Mouse (Mus musculus): ENCODE measurements around the gene Gng12. TPM values are rescaled to one million over a fixed set of nuclear protein-coding genes. Genes with fewer than 3 reads are reported as not detected.

Gene Gng12
- polyA plus RNA-seq, 1 experiment = 246 TPM

DNA sequence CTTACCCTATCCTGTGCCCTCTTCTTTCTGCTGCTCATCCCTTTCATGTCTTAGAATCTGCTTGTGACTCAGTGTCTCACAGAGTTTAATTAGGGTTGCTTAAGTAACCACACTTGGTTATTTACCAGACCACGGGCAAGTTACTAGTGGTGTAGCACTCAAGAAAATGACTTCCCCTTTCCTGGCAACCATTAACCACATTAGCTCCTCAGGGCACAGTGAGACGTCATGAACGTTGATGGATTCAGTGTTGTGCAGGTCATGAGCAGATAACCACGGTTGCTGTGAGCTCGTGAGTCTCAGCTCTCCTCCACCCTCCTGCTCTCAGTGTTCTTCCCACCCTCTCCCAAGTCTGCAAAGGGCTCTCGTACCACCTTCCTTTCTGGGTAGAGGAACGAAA, 33.5 kb downstream of the Gng12 start:
- TF ChIP-seq CTCF (IDR thresholded peaks at IDR 0.05; ENCODE audit: borderline replicate concordance, insufficient read depth, low read length) (no peak), POLR2A (IDR thresholded peaks at IDR 0.05; ENCODE audit: low read depth, low read length) (no peak)
- H3K4me1 ChIP-seq (ENCODE audit: control insufficient read depth, insufficient read depth, low read length) = peaks cover 4% of the 10 kb centered on the region; the same call in 1 of the 2 replicates
- no peak overlapping the region for H3K4me3 ChIP-seq (ENCODE audit: insufficient read depth, low read length)
- no peak overlapping the region for H3K27ac ChIP-seq (ENCODE audit: insufficient read depth, low read length)

GRCm38 (mm10) chr6:66932206-66932819, 36.1 kb downstream of the Gng12 start:
- H3K4me1 ChIP-seq (ENCODE audit: control insufficient read depth, insufficient read depth, low read length) = no peaks in the 10 kb centered on the region
- H3K27ac ChIP-seq (ENCODE audit: insufficient read depth, low read length) = no peak overlapping the region
- TF ChIP-seq POLR2A (IDR thresholded peaks at IDR 0.05; ENCODE audit: low read depth, low read length) (no peak), CTCF (IDR thresholded peaks at IDR 0.05; ENCODE audit: borderline replicate concordance, insufficient read depth, low read length) (no peak)
- no peak overlapping the region for H3K4me3 ChIP-seq (ENCODE audit: insufficient read depth, low read length)

DNA sequence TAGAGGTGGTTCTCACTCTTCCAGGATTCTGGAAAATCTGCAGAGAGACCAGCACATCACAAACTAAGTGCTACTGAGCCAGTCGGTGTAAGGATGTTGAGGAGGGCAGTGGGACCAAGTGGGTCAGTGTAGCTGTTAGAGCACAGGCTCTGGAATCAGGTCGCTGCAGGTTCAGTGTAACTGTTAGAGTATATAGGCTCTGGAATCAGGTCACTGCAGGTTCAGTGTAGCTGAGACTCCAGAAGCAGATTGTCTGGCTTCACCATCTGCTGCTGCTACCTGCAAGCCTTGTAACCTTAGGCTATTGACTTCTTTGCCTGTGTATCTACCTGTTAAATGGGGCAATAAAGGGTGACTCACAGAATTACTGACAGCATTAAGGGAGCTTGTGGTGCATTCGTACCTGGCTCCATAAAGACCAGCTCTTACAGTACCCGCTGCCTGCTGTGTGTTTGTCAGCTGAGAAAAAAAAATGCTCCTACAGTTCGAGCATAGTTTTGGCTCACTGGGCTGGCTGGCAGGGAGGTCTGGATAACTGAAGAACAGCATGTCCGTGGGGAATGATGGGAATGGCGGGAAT, 44.5 kb downstream of the Gng12 start:
- Histone ChIP-seq H3K4me1 (ENCODE audit: control insufficient read depth, insufficient read depth, low read length) (peaks cover 29% of the 10 kb centered on the region), H3K27ac (ENCODE audit: insufficient read depth, low read length) (no peak overlapping the region), H3K4me3 (ENCODE audit: insufficient read depth, low read length) (no peak overlapping the region)
- no peak for TF ChIP-seq POLR2A (IDR thresholded peaks at IDR 0.05; ENCODE audit: low read depth, low read length)
- TF ChIP-seq CTCF (IDR thresholded peaks at IDR 0.05; ENCODE audit: borderline replicate concordance, insufficient read depth, low read length) = no peak

- TF ChIP-seq CTCF (IDR thresholded peaks at IDR 0.05; ENCODE audit: borderline replicate concordance, insufficient read depth, low read length) (no peak), POLR2A (IDR thresholded peaks at IDR 0.05; ENCODE audit: low read depth, low read length) (no peak)
- Histone ChIP-seq H3K4me3 (ENCODE audit: insufficient read depth, low read length) (no peak overlapping the region), H3K27ac (ENCODE audit: insufficient read depth, low read length) (peak overlapping the region; percentile 4; the same call in 1 of the 2 replicates), H3K4me1 (ENCODE audit: control insufficient read depth, insufficient read depth, low read length) (peaks cover 29% of the 10 kb centered on the region)
These were observed 45.6 kb downstream of the Gng12 start for GRCm38 (mm10) chr6:66941792-66942191.

GRCm38 (mm10) chr6:66942826-66943225, 46.6 kb downstream of the Gng12 start:
- H3K4me3 ChIP-seq (ENCODE audit: insufficient read depth, low read length) = no peak overlapping the region
- TF ChIP-seq CTCF (IDR thresholded peaks at IDR 0.05; ENCODE audit: borderline replicate concordance, insufficient read depth, low read length) (no peak), POLR2A (IDR thresholded peaks at IDR 0.05; ENCODE audit: low read depth, low read length) (no peak)
- peaks cover 29% of the 10 kb centered on the region for H3K4me1 ChIP-seq (ENCODE audit: control insufficient read depth, insufficient read depth, low read length)
- peak overlapping the region; percentile 98 for H3K27ac ChIP-seq (ENCODE audit: insufficient read depth, low read length)

DNA sequence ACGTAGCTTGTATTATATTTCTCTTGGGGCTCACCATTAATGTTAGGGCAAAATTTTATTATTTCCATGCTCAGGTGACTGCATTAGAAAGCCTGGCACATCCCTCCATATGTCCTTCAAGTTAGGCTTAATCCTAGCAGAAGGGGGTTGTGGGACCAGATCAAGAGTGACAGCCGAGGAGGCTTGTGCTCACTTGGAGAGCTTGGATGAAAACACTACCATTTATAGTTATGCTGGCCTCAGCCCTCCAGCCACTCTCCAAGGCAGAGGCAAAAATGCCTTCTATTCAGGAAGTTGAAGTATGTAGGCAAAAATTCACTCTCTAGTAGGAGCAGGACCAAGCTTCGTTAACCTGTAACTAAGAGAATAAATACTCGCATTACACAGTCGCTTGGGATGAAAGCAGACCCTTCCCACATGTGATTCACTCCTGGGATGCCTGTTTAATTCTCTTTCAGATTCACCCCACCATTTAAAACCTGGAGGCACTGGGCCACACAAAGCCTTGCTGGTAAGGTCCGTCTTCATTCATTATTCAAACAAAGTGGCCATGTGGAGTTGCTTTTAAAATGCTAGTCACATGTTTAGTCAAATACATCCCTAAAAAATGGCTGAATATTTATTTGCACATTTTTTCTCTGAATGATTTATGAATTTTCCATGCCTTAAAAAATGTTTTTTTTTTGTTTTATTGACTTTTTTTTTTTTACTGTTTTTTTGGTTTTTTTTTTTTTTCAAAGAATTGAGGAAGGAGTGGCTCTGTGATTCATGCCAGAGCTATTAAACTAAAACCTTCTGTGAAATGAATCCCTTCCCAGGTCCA, 47.4 kb downstream of the Gng12 start:
- TF ChIP-seq CTCF (IDR thresholded peaks at IDR 0.05; ENCODE audit: borderline replicate concordance, insufficient read depth, low read length) (no peak), POLR2A (IDR thresholded peaks at IDR 0.05; ENCODE audit: low read depth, low read length) (no peak)
- Histone ChIP-seq H3K27ac (ENCODE audit: insufficient read depth, low read length) (peak overlapping the region; percentile 98), H3K4me3 (ENCODE audit: insufficient read depth, low read length) (no peak overlapping the region), H3K4me1 (ENCODE audit: control insufficient read depth, insufficient read depth, low read length) (peaks cover 29% of the 10 kb centered on the region)

DNA sequence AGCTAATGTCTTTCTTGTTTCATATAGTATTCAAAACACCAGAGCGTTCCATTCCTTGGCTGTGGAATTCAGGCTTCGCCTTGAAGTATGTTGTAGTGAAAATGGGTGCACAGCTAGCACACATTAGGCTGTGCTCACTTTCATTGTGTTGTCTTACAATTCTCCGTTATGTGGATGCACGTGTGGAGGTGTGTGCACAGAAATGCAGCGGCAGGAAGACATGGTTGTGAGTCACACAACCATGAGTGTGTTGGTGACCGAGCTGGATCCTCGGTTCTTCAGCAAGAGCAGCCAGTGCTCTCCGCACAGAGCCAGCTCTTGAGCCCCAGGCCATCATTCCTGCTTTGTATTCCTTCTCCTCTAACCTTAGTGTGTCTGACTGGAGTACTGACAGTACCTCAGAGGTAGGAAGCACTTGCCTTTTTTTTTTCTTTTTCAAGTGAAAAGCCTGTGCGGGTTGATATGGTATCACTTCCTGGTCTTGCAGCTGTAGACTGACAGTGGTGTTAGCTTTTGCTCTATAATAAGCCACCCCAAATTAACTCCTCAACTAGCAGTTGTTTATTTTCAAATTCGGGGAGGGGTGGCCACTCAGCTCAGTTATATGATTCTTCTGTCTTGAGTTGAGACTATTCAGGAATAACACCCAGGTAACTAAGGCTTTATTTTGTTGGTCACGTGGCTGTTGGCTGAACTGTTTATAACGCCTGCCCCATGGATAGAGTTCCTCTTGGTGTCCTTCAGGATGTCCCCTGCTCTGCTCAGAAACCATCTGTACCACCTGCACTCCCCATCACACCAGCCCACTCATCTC, 48.2 kb downstream of the Gng12 start:
- TF ChIP-seq CTCF (IDR thresholded peaks at IDR 0.05; ENCODE audit: borderline replicate concordance, insufficient read depth, low read length) (no peak), POLR2A (IDR thresholded peaks at IDR 0.05; ENCODE audit: low read depth, low read length) (no peak)

GRCm38 (mm10) chr6:66945004-66945356, 48.8 kb downstream of the Gng12 start:
- Histone ChIP-seq H3K4me1 (ENCODE audit: control insufficient read depth, insufficient read depth, low read length) (peaks cover 29% of the 10 kb centered on the region), H3K4me3 (ENCODE audit: insufficient read depth, low read length) (no peak overlapping the region), H3K27ac (ENCODE audit: insufficient read depth, low read length) (peak overlapping the region; percentile 69)
- no peak for TF ChIP-seq POLR2A (IDR thresholded peaks at IDR 0.05; ENCODE audit: low read depth, low read length)
- TF ChIP-seq CTCF (IDR thresholded peaks at IDR 0.05; ENCODE audit: borderline replicate concordance, insufficient read depth, low read length) = no peak

More for the DNA sequence above, 48.2 kb downstream of the Gng12 start:
- Histone ChIP-seq H3K27ac (ENCODE audit: insufficient read depth, low read length) (peak overlapping the region; percentile 69), H3K4me1 (ENCODE audit: control insufficient read depth, insufficient read depth, low read length) (peaks cover 29% of the 10 kb centered on the region), H3K4me3 (ENCODE audit: insufficient read depth, low read length) (no peak overlapping the region)

DNA sequence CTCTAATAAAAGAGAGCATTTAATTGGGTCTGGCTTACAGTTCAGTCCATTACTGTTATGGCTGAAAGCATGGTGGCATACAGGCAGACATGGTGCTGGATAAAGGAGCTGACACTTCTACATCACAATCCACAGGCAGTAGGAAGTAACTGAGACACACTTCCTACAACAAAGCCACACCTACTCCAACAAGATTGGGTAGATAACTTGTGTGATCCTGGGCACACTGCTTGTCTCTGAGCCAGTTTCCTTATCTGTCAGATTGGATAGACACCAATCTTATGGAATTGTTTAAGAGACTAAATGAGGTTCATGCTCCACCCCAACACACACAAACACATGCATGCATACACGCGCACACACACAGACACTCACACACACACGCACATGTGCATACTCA, 51.9 kb downstream of the Gng12 start:
- Histone ChIP-seq H3K4me1 (ENCODE audit: control insufficient read depth, insufficient read depth, low read length) (peaks cover 12% of the 10 kb centered on the region), H3K4me3 (ENCODE audit: insufficient read depth, low read length) (no peak overlapping the region), H3K27ac (ENCODE audit: insufficient read depth, low read length) (no peak overlapping the region)
- TF ChIP-seq CTCF (IDR thresholded peaks at IDR 0.05; ENCODE audit: borderline replicate concordance, insufficient read depth, low read length) = no peak
- TF ChIP-seq POLR2A (IDR thresholded peaks at IDR 0.05; ENCODE audit: low read depth, low read length) = no peak
